Mouse (Mus musculus): ENCODE measurements around the gene Mansc4. TPM values are rescaled to one million over a fixed set of nuclear protein-coding genes. Genes with fewer than 3 reads are reported as not detected.
A peak's percentile ranks its signal among the peaks of the same experiment; 100 is the strongest.

Mansc4 gene
- total RNA-seq, 2 experiments from 2014 or later, result 0.77 TPM; not detected in 1

GRCm38 (mm10) chr6:147096109-147096508 is 9.3 kb upstream of the Mansc4 start:
- H3K4me3 ChIP-seq, result no peak overlapping the region
- no peak for DNase-seq (ENCODE audit: low spot score in 2 of 2)
- TF ChIP-seq CTCF (conservative IDR thresholded peaks at IDR 0.05), result peak; percentile 35
- no peak overlapping the region for H3K27ac ChIP-seq

GRCm38 (mm10) chr6:147094771-147095170 is 7.9 kb upstream of the Mansc4 start:
- Histone ChIP-seq H3K27ac (no peak overlapping the region), H3K4me3 (no peak overlapping the region; the same call in 1 of the 2 replicates)
- TF ChIP-seq CTCF (conservative IDR thresholded peaks at IDR 0.05), result no peak
- DNase-seq (ENCODE audit: low spot score in 2 of 2), result no peak

- TF ChIP-seq CTCF (conservative IDR thresholded peaks at IDR 0.05), result no peak
- peak; percentile 16 to 47 for DNase-seq (ENCODE audit: low spot score in 2 of 2)
- peak overlapping the region; percentile 97 for H3K27ac ChIP-seq
- H3K4me3 ChIP-seq, result peak overlapping the region; percentile 94
Measured at GRCm38 (mm10) chr6:147092136-147092535, 5.3 kb upstream of the Mansc4 start.

- peak; percentile 45 to 69 for DNase-seq (ENCODE audit: low spot score in 2 of 2)
- no peak for TF ChIP-seq CTCF (conservative IDR thresholded peaks at IDR 0.05)
- H3K4me3 ChIP-seq, result peak within 1 kb of the TSS; percentile 94
Measured at GRCm38 (mm10) chr6:147091136-147092120, 4.6 kb upstream of the Mansc4 start, which contains the start of gene Klhl42. TSS of gene Klhl42 (plus strand) at chr6:147091379.

GRCm38 (mm10) chr6:147090191-147090590 is 3.4 kb upstream of the Mansc4 start:
- H3K27ac ChIP-seq, result peak overlapping the region; percentile 97; the same call in 1 of the 2 replicates

More at GRCm38 (mm10) chr6:147091136-147092120, 4.6 kb upstream of the Mansc4 start, which contains the start of gene Klhl42:
- H3K27ac ChIP-seq, result peak within 1 kb of the TSS; percentile 97

GRCm38 (mm10) chr6:147088517-147088916 is 1.7 kb upstream of the Mansc4 start:
- Histone ChIP-seq H3K4me3 (no peak overlapping the region), H3K27ac (no peak overlapping the region)
- peak; percentile 59 for TF ChIP-seq CTCF (conservative IDR thresholded peaks at IDR 0.05)
- DNase-seq (ENCODE audit: low spot score in 2 of 2), result no peak

More at GRCm38 (mm10) chr6:147090191-147090590, 3.4 kb upstream of the Mansc4 start:
- peak in 1 of 2 experiments; percentile 19 for DNase-seq (ENCODE audit: low spot score in 2 of 2)
- TF ChIP-seq CTCF (conservative IDR thresholded peaks at IDR 0.05), result no peak
- H3K4me3 ChIP-seq, result peak overlapping the region; percentile 94; the same call in 1 of the 2 replicates

GRCm38 (mm10) chr6:147087736-147088135 is 904 bp upstream of the Mansc4 start:
- no peak for TF ChIP-seq CTCF (conservative IDR thresholded peaks at IDR 0.05)
- DNase-seq (ENCODE audit: low spot score in 2 of 2), result no peak
- Histone ChIP-seq H3K27ac (no peak overlapping the region), H3K4me3 (no peak overlapping the region)

GRCm38 (mm10) chr6:147085398-147086040 is 1.3 kb downstream of the Mansc4 start:
- DNase-seq (ENCODE audit: low spot score in 2 of 2), result no peak
- Histone ChIP-seq H3K27ac (no peak overlapping the region), H3K4me3 (no peak overlapping the region)
- TF ChIP-seq CTCF (conservative IDR thresholded peaks at IDR 0.05), result no peak

GRCm38 (mm10) chr6:147079919-147080318 is 6.9 kb downstream of the Mansc4 start:
- no peak for TF ChIP-seq CTCF (conservative IDR thresholded peaks at IDR 0.05)
- H3K4me3 ChIP-seq, result no peak overlapping the region
- no peak overlapping the region for H3K27ac ChIP-seq
- no peak for DNase-seq (ENCODE audit: low spot score in 2 of 2)

- no peak for DNase-seq (ENCODE audit: low spot score in 2 of 2)
- Histone ChIP-seq H3K4me3 (no peak overlapping the region), H3K27ac (no peak overlapping the region)
- no peak for TF ChIP-seq CTCF (conservative IDR thresholded peaks at IDR 0.05)
Measured at GRCm38 (mm10) chr6:147076878-147077277, 10.0 kb downstream of the Mansc4 start.

GRCm38 (mm10) chr6:147075808-147076387 is 10.9 kb downstream of the Mansc4 start:
- TF ChIP-seq CTCF (conservative IDR thresholded peaks at IDR 0.05), result no peak
- H3K27ac ChIP-seq, result no peak overlapping the region
- no peak for DNase-seq (ENCODE audit: low spot score in 2 of 2)
- H3K4me3 ChIP-seq, result no peak overlapping the region

- no peak for TF ChIP-seq CTCF (conservative IDR thresholded peaks at IDR 0.05)
- DNase-seq (ENCODE audit: low spot score in 2 of 2), result no peak
- Histone ChIP-seq H3K4me3 (no peak overlapping the region), H3K27ac (no peak overlapping the region)
Measured at GRCm38 (mm10) chr6:147064944-147065261, 21.9 kb downstream of the Mansc4 start.

Measured in layer of hippocampus, adult 2 months (tissue).